Mouse (Mus musculus) megakaryocyte, embryonic 14.5 days (primary cell): Measurements from ENCODE around the gene Gpr1.

Experiments used
- FLI1 ChIP-seq: IDR thresholded peaks from 2 replicates; pipeline ENCODE4 v1.6.1; 2012; ENCODE audit warnings: low read length, inconsistent platforms, mixed read lengths
- GATA1 ChIP-seq: IDR thresholded peaks from 3 replicates; pipeline ENCODE4 v1.6.1; 2012; ENCODE audit warnings: mixed read lengths, low read length, inconsistent platforms, borderline replicate concordance

GRCm38 (mm10) chr1:63246862-63247521 is 32.6 kb upstream of the Gpr1 start:
- TF ChIP-seq GATA1 (no peak), FLI1 (no peak)
